Mouse (Mus musculus) adrenal gland, adult 8-10 months (tissue): ENCODE results near the gene Klc3. TPM values are rescaled to one million over a fixed set of nuclear protein-coding genes. Genes with fewer than 3 reads are reported as not detected.

Experiments
- DNase-seq: peaks from one replicate; pipeline ENCODE4 v3.0.0; 2022
- microRNA-seq, 2 experiments: library from miRNA; unstranded; fragments of <30 nt; microRNA quantifications; one replicate each; pipeline ENCODE4 v1.2.0; 2022
- total RNA-seq, 4 experiments: library from RNA; stranded (reverse); gene quantifications; 2 replicates each; pipeline ENCODE4 v1.2.4; 2022

The Klc3 gene
- total RNA-seq, 4 experiments from 2014 or later = 0.61 to 13.6 (median 5.5) TPM

- peak; percentile 74 for DNase-seq
Observed at GRCm38 (mm10) chr7:19359892-19360641, 43.8 kb downstream of the Klc3 start.

GRCm38 (mm10) chr7:19359299-19359891, 44.5 kb downstream of the Klc3 start, which contains the start of the genes Cd3eap and Ppp1r13l:
Cd3eap (minus strand) TSS chr7:19359483.
Ppp1r13l (plus strand) TSS chr7:19359749.
- DNase-seq = peak; percentile 83

DNA sequence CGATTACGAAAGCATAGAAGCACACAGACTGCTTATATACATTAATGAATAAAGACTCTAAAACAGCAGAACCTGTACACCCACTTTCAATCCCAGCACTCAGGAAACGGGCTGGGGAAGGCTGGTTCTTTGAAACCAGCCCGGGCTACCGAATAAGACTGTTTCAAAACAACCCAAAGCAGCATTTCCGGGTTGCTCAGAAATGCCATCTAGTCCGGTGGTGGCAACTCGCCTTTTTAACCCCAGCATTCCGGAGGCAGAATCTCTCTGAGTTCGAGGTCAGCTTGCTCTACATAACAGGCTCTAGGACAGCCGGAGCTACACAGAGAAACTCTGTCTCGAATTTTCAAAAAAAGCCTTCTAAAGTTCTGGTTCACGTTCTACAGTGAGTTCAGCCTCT, 45.3 kb downstream of the Klc3 start:
- DNase-seq = no peak

DNA sequence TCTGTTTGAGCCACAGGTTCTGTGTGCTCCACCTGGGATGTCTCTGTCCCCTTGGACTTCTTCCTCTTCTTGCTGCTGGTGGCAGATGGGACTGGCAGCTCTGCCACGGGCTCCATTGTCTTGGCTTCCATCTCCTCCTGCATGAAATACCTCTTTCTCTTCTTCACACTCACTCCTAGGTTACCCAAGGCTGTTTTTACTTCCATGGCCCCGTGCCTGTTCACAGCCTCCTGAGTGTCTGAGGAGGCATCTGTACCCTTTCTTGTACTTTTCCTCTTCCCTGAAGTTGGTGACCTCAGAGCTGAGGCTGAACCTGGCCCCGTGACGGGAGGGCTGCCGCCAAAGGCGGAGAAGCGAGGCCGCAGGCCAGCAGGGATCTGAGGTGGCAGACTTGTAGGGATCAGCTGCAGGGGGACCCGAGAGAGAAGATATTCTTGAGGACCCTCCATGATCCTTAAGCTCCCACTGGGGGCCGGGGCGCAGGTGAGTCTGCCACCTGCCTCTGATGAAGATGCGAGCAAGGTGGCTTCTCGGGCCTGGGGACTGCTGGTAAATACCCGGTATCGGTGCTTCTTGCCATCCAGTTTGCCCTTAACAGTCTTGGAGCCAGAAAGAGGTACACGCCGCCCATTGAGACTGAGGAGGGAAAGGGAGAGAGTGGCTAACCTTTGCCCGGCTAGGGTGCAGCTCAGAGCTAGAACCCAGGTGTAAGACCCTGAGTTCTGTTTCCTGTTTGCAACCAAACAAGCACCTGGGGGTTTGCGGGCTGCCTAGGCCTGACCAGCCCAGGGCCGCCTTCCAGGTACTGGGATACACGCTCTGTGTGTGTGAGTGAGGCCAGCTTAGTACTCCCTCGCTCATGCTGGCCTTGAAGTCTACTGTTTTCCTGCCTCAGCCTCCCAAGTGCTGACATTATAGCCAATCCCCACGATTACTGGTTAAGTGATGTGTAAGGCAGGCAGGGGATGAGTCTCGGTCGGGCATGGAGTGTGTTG, 46.2 kb downstream of the Klc3 start:
- DNase-seq = no peak

GRCm38 (mm10) chr7:19356311-19356710, 47.6 kb downstream of the Klc3 start:
- no peak for DNase-seq

DNA sequence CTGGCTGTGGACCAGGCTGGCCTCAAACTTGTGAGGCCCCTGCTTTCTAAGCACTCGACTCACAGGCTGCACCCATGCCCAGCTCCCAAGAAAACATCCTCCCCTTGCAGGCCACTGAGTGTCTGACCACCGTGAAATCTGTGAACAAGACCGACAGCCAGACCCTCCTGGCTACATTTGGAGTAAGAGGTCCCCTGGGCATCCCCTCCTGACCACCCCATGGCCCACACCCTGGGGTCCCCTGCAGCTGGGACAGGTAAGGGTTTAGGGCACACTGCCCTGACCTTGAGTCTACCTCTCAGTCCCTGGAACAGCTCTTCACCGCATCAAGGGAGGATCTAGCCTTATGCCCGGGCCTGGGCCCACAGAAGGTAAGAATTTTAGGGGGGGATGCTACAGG, 48.9 kb downstream of the Klc3 start:
- no peak for DNase-seq

GRCm38 (mm10) chr7:19350221-19350620, 53.7 kb downstream of the Klc3 start:
- no peak for DNase-seq

GRCm38 (mm10) chr7:19349188-19349915, 54.6 kb downstream of the Klc3 start:
- no peak for DNase-seq

DNA sequence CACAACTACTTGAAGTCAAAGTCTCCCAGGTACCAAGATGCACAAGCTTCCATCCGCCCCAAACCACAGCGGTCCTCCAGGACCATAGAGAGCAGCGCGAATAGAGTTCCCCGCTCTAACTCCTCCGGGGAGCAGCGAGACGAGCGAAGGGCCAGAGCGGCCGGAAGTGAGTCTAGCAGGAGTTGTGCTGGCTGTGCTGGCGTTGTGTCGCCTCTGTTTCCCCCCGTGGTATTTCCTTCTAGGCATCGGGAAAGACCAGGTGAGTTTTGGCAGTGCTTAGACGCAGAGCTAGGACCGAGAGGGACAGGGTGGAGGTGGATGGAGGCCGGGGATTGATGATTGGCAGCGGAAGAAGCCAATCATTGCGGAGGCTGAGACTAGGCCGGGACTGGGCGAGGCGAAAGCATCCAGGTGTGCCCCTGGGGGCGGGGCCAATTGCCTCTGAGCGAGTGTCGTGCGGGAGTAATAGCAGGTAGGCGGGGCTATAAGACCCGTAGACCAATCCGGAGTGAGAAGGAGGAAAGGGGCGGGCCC, 58.9 kb downstream of the Klc3 start:
- DNase-seq = peak; percentile 94

Small RNA genes lying within 50 kb of the gene (microRNA-seq; reads per million reads assigned to microRNA genes)
- 0 reads per million in 2 experiments for gene Mir343

Other genes with a start within 250 kb of the Klc3 start
- gene Gipr, start 238.0 kb downstream of the Klc3 start, total RNA-seq = 1 to 10 TPM in 1 of 4 experiments, under 1 TPM in 3; 0.17 to 1.5 (median 0.64) TPM
- gene Eml2, start 227.7 kb downstream of the Klc3 start, total RNA-seq = 10 to 100 TPM; 56.2 to 79.2 (median 69.6) TPM
- 10 to 100 TPM in 2 of 4 experiments, 1 to 10 TPM in 2; 5.7 to 15.2 (median 8.2) TPM for gene Gpr4, start 191.6 kb downstream of the Klc3 start, total RNA-seq
- gene Opa3, start 175.8 kb downstream of the Klc3 start, total RNA-seq = 10 to 100 TPM; 32.4 to 41.5 (median 33.7) TPM
- gene Vasp, start 132.3 kb downstream of the Klc3 start, total RNA-seq = 10 to 100 TPM; 44.8 to 70.6 (median 59.1) TPM
- gene Ppm1n, start 124.0 kb downstream of the Klc3 start, total RNA-seq = not detected
- 10 to 100 TPM in 1 of 4 experiments, 1 to 10 TPM in 3; 3.8 to 15.0 (median 6.8) TPM for gene Rtn2, start 121.5 kb downstream of the Klc3 start, total RNA-seq
- gene Fosb, start 94.1 kb downstream of the Klc3 start, total RNA-seq = 1 to 10 TPM; 1.6 to 9.4 (median 5.6) TPM
- 10 to 100 TPM; 32.4 to 56.3 (median 41.6) TPM for gene Ercc1, start 59.3 kb downstream of the Klc3 start, total RNA-seq
- gene Cd3eap, start 44.6 kb downstream of the Klc3 start, total RNA-seq = 10 to 100 TPM; 12.9 to 15.2 (median 13.5) TPM
- gene Ppp1r13l, start 44.4 kb downstream of the Klc3 start, total RNA-seq = 10 to 100 TPM in 1 of 4 experiments, 1 to 10 TPM in 3; 6.4 to 12.5 (median 8.4) TPM
- gene Ercc2, start 22.1 kb downstream of the Klc3 start, total RNA-seq = 10 to 100 TPM; 31.0 to 44.8 (median 39.2) TPM
- not detected for gene Ckm, start 672 bp upstream of the Klc3 start, total RNA-seq
- gene Mark4, start 54.7 kb upstream of the Klc3 start, total RNA-seq = 10 to 100 TPM; 44.4 to 53.9 (median 47.6) TPM
- gene Exoc3l2, start 59.2 kb upstream of the Klc3 start, total RNA-seq = 10 to 100 TPM; 31.9 to 69.2 (median 51.8) TPM
- gene Bloc1s3, start 104.3 kb upstream of the Klc3 start, total RNA-seq = 10 to 100 TPM; 12.7 to 15.4 (median 13.6) TPM
- gene Trappc6a, start 104.3 kb upstream of the Klc3 start, total RNA-seq = 100 to 1,000 TPM in 1 of 4 experiments, 10 to 100 TPM in 3; 77.7 to 107 (median 90.3) TPM
- under 1 TPM in 2 of 4 experiments, not detected in 2; 0.13 to 0.31 TPM for gene Nkpd1, start 113.7 kb upstream of the Klc3 start, total RNA-seq
- gene Ppp1r37, start 159.0 kb upstream of the Klc3 start, total RNA-seq = 10 to 100 TPM; 68.3 to 88.3 (median 81.8) TPM
- under 1 TPM; 0.52 to 0.68 (median 0.57) TPM for gene Zfp296, start 173.2 kb upstream of the Klc3 start, total RNA-seq
- 10 to 100 TPM; 76.9 to 94.1 (median 85.1) TPM for gene Gemin7, start 173.5 kb upstream of the Klc3 start, total RNA-seq
- 10 to 100 TPM; 29.5 to 92.6 (median 50.4) TPM for gene Clasrp, start 200.4 kb upstream of the Klc3 start, total RNA-seq
- gene Relb, start 225.3 kb upstream of the Klc3 start, total RNA-seq = 10 to 100 TPM; 31.6 to 50.7 (median 42.6) TPM